Mouse (Mus musculus) inflammation-experienced regulatory T-cells, adult 6 months (primary cell): Measurements from ENCODE around the gene Nbl1. TPM values are rescaled to one million over a fixed set of nuclear protein-coding genes. Genes with fewer than 3 reads are reported as not detected.

Experiments
- polyA plus RNA-seq, 3 experiments: library from polyadenylated mRNA; unstranded; fragments of 100-300 nt; shearing (Covaris generic); gene quantifications; one replicate each; pipeline ENCODE4 v1.2.1; 2017

Nbl1 gene
- polyA plus RNA-seq, 3 experiments from 2014 or later = 0.60 to 0.82 TPM; not detected in 1

Other genes with a start within 250 kb of the Nbl1 start
- gene Pla2g5, start 229.5 kb downstream of the Nbl1 start, polyA plus RNA-seq = not detected
- not detected for gene Gm13030, start 219.0 kb downstream of the Nbl1 start, polyA plus RNA-seq
- gene Pla2g2e, start 215.1 kb downstream of the Nbl1 start, polyA plus RNA-seq = not detected
- gene Otud3, start 179.0 kb downstream of the Nbl1 start, polyA plus RNA-seq = under 1 TPM in 2 of 3 experiments, not detected in 1; 0.29 to 0.54 TPM
- gene Rnf186, start 125.9 kb downstream of the Nbl1 start, polyA plus RNA-seq = not detected
- gene Tmco4, start 120.1 kb downstream of the Nbl1 start, polyA plus RNA-seq = 10 to 100 TPM; 23.3 to 30.2 (median 30.0) TPM
- not detected for gene Htr6, start 17.4 kb downstream of the Nbl1 start, polyA plus RNA-seq
- 100 to 1,000 TPM; 341 to 392 (median 352) TPM for gene Minos1, start 38.1 kb upstream of the Nbl1 start, polyA plus RNA-seq
- 100 to 1,000 TPM; 536 to 831 (median 607) TPM for gene Capzb, start 99.9 kb upstream of the Nbl1 start, polyA plus RNA-seq
- gene Pqlc2, start 217.7 kb upstream of the Nbl1 start, polyA plus RNA-seq = 10 to 100 TPM in 1 of 3 experiments, 1 to 10 TPM in 2; 7.6 to 10.0 (median 9.7) TPM
- 1 to 10 TPM; 5.4 to 7.7 (median 6.8) TPM for gene Akr7a5, start 217.8 kb upstream of the Nbl1 start, polyA plus RNA-seq